Mouse (Mus musculus) adrenal gland, postnatal 4 days (tissue): ENCODE measurements around the gene Rfx8. TPM values are rescaled to one million over a fixed set of nuclear protein-coding genes. Genes with fewer than 3 reads are reported as not detected.

Experiments used
- DNase-seq, 2 experiments: peaks; one replicate each; pipeline ENCODE4 v3.0.0; 2021 to 2022; ENCODE audit warnings: low spot score in 2 of 2, mixed read lengths in 2 of 2
- total RNA-seq, 2 experiments: library from RNA; stranded (reverse); gene quantifications; 2 replicates each; pipeline ENCODE4 v1.2.3; 2021

The Rfx8 gene
- total RNA-seq, 2 experiments from 2014 or later: 0.39 to 0.93 TPM

GRCm38 (mm10) chr1:39649691-39650434 is 70.9 kb downstream of the Rfx8 start:
- DNase-seq: no peak

GRCm38 (mm10) chr1:39648584-39648983 is 72.2 kb downstream of the Rfx8 start:
- no peak for DNase-seq

- no peak for DNase-seq
Measured at GRCm38 (mm10) chr1:39645905-39646759, 74.7 kb downstream of the Rfx8 start.

- DNase-seq: no peak
Measured at GRCm38 (mm10) chr1:39644333-39644732, 76.5 kb downstream of the Rfx8 start.

GRCm38 (mm10) chr1:39641667-39642066 is 79.1 kb downstream of the Rfx8 start:
- DNase-seq: no peak

GRCm38 (mm10) chr1:39637139-39637538 is 83.7 kb downstream of the Rfx8 start:
- DNase-seq: no peak

GRCm38 (mm10) chr1:39636660-39637059 is 84.1 kb downstream of the Rfx8 start:
- DNase-seq: no peak

GRCm38 (mm10) chr1:39636196-39636595 is 84.6 kb downstream of the Rfx8 start:
- no peak for DNase-seq

GRCm38 (mm10) chr1:39628606-39629005 is 92.2 kb downstream of the Rfx8 start:
- no peak for DNase-seq

GRCm38 (mm10) chr1:39625491-39625890 is 95.3 kb downstream of the Rfx8 start:
- DNase-seq: no peak

- no peak for DNase-seq
Measured at GRCm38 (mm10) chr1:39623729-39624128, 97.1 kb downstream of the Rfx8 start.

GRCm38 (mm10) chr1:39623106-39623505 is 97.7 kb downstream of the Rfx8 start:
- no peak for DNase-seq

GRCm38 (mm10) chr1:39618524-39618923 is 102.3 kb downstream of the Rfx8 start:
- no peak for DNase-seq

- DNase-seq: no peak
Measured at GRCm38 (mm10) chr1:39615526-39615925, 105.3 kb downstream of the Rfx8 start.

Other genes with a start within 250 kb of the Rfx8 start
- 10 to 100 TPM; 10.1 to 10.8 TPM for gene Tbc1d8, start 242.2 kb downstream of the Rfx8 start, total RNA-seq
- 10 to 100 TPM; 26.3 to 28.7 TPM for gene Cnot11, start 186.0 kb downstream of the Rfx8 start, total RNA-seq
- gene Rnf149, start 143.6 kb downstream of the Rfx8 start, total RNA-seq: 10 to 100 TPM; 49.6 to 57.4 TPM
- gene Creg2, start 69.5 kb downstream of the Rfx8 start, total RNA-seq: under 1 TPM; 0.56 to 0.98 TPM
- not detected for gene Gm3646, start 84.3 kb upstream of the Rfx8 start, total RNA-seq
- gene Map4k4, start 179.9 kb upstream of the Rfx8 start, total RNA-seq: 100 to 1,000 TPM; 200 to 208 TPM